Mouse (Mus musculus) left cerebral cortex, adult 2 months (tissue): ENCODE measurements around the gene Tnfsf13. TPM values are rescaled to one million over a fixed set of nuclear protein-coding genes. Genes with fewer than 3 reads are reported as not detected.

Source experiments
- DNase-seq, 2 experiments: peaks; one replicate each; pipeline ENCODE4 v3.0.0; 2021 to 2022; ENCODE audit warnings: low spot score in 2 of 2, mixed read lengths in 1 of 2; ENCODE audit errors: extremely low spot score in 1 of 2
- H3K27ac ChIP-seq: fragments of 200-600 bp; 2 replicates; pipeline ENCODE4 v1.8.1; 2022
- H3K4me3 ChIP-seq: fragments of 200-600 bp; 2 replicates; pipeline ENCODE4 v1.8.1; 2022
- CTCF ChIP-seq: fragments of 200-600 bp; IDR thresholded peaks from 2 replicates; pipeline ENCODE4 v1.8.1; 2022; ENCODE audit warnings: antibody characterized with exemption, mild to moderate bottlenecking, moderate library complexity
- intact Hi-C: fragments of 180-260 bp; cut with DNase I; formaldehyde crosslinking; loops from one replicate; pipeline ENCODE4 v1.15.1; 2025
- total RNA-seq, 2 experiments: library from RNA; stranded (reverse); gene quantifications; 2 replicates each; pipeline ENCODE4 v1.2.3; 2021

Gene Tnfsf13
- total RNA-seq, 2 experiments from 2014 or later, result 3.3 to 3.8 TPM

DNA sequence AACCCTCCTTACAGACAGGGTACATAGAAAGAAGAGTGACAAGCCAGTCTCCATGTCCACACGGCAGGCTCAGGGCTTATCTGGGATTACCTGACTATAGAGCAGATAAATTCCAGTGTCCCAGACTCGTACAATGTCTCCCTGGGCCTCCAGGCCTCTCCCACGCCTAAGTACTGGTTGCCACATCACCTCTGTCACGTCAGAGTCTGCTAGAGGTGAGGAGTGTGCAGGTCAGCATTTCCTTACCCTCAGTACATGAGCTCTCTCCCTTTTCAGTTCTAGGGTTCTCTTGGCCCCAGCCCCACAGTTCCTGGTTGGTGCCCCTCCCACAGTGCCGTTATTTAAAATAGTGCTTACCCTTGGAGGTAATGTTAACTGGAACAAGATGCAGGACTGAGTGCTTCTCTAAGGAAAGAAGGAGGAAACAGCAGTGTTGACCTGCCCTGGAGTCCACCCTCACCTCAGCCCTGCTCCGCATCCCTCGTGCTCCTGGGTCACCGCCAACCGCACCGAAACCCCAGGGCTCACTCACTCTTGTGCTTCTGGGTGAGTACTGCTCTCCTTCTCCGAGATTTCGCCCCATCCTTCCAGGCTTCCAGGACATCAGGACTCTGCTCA is 1.3 kb downstream of the Tnfsf13 start:
- Histone ChIP-seq H3K27ac (no peak overlapping the region), H3K4me3 (no peak overlapping the region)
- intact Hi-C loops, result loop anchor here (5.0 kb wide), 1 partner anchor 153 kb away; the partner anchor contains the start of genes Nlgn2 and Tmem256
- TF ChIP-seq CTCF, result no peak
- no peak for DNase-seq

DNA sequence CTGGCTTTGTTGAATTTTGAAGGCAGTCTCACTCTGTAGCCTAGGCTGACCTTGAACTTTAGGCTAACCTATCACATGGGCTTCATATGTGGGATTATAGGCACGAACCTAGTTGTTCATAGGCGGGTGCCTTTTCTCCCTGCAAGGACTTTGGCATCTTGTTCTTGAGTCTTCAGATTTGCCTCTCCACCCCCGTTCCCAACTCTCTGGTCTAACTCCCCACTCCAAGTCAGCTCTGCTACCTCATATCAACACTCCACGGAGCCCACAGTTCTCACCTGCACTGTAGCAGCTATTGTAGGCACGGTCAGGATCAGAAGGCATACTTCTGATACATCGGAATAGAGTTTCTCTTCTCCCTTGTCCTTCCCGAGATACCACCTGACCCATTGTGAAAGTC is 2.0 kb downstream of the Tnfsf13 start:
- intact Hi-C loops, result loop anchor here (2.0 to 5.0 kb wide), 4 partner anchors 31 to 217 kb away; partner anchors contain the start of genes 2810408A11Rik, Neurl4, Nlgn2 and Tmem256
- no peak overlapping the region; the same call in 1 of the 2 replicates for H3K27ac ChIP-seq

DNA sequence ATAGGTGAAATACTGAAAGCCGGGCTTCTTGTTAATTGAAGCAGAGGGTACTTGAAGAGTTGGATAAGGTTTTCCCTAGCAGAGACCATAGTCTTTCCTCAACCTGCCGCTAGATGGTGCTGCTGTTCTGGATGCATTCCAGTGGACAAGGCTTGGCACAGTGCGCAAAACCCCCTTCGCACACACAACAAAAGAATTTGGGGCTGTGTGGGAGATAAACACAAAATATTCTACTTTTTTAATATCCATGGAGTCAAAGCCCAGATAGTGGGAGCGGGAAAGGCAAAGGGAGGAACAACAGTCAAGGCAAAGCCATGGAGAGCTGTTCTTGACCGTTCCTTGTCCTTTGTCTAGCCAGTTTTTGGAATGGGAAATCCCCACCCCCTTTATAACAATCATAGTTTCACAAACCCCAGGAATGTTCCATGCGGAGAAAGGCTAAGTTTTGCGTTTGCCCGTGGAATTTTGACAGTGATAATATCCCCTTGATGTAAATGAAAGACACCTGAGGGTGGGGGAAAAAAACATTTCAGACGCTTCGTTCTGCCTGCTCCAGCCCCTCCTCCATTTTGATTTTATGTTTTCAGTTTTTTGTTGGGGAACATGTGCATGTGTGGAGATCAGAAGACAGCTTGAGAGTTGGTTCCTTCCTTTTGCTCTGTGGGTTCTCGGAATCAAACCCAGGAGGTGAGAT is 2.6 kb downstream of the Tnfsf13 start:
- Histone ChIP-seq H3K27ac (peak overlapping the region; percentile 4; the same call in 1 of the 2 replicates), H3K4me3 (peak overlapping the region; percentile 91)
- peak; percentile 85 to 88 for DNase-seq
- TF ChIP-seq CTCF, result peak; percentile 95
- intact Hi-C loops, result loop anchor here (1.0 to 5.0 kb wide), 6 partner anchors 32 to 218 kb away; partner anchors contain the start of genes 2810408A11Rik, Neurl4, Nlgn2 and Polr2a

More for the DNA sequence above, 2.0 kb downstream of the Tnfsf13 start:
- no peak overlapping the region for H3K4me3 ChIP-seq
- no peak for TF ChIP-seq CTCF
- DNase-seq, result no peak

DNA sequence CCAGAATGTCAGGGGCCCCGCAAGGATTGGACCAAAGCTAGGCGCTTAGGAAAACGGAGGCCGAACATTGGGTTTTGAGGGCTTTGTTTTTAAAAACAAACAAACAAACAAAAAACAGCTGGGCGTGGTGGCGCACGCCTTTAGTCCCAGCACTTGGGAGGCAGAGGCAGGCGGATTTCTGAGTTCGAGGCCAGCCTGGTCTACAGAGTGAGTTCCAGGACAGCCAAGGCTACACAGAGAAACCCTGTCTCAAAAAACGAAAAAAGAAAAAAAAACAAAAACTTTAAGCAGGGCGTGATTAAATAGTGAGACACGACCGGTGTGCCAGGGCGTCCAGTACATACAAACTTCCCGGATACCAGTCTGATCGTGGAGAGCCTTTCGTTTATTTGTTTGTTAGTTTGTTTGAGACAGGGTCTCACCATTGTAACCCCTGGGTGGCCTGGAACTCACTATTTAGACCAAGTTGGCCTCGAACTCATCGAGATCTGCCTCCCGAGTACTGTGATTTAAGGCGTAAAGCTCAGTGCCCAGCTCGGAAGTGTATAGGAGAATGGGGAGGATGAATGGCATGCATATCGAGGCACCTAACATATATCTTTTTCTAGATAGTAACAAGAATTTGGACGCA is 3.3 kb downstream of the Tnfsf13 start:
- Histone ChIP-seq H3K27ac (peak overlapping the region; percentile 91), H3K4me3 (peak overlapping the region; percentile 91)
- TF ChIP-seq CTCF, result no peak
- DNase-seq, result no peak
- intact Hi-C loops, result loop anchor here (1.0 to 5.0 kb wide), 6 partner anchors 32 to 218 kb away; partner anchors contain the start of genes 2810408A11Rik, Neurl4, Nlgn2 and Polr2a

DNA sequence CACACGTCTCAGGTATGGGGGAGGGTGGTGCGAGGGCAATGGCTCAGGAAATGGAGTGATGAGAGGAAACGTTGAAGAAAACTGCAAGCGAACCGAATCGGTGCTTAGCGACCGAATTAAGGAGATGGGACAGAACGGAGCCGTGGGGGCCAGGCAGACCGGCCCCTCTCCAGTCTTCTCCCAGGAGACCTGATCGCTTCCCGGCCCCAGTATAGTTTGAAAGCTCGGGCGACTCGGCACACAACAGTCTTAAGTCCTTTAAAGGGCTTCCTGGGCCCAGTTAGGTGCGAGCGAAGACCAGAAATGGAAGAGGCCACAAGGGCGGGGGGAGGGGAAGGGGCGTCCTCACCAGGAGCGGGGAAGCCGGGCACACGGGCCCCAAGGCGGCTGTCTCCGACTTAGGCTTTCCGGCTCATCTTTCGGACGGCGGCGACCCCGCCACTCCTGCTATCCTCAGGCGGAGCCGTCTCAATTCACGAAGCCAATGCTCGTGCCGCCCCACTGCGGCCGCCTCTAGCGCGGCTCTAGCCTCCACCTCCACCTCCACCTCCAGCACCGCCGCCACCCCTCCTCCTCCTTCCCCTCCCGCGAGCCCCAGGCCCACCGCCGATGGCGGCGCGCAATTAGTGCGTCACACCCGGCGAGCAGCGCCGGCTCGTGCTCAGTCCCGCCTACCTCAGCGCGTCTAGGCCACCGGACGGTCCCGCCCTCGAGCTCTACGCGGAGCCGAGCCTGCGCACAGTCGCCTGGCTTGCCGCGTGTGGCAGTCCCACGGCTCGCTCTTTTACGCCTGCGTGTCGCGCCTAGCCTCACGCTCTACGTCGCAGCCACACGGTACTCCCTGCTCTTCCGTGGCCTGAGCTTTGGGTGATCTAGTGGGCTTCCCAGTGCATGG is 4.0 kb downstream of the Tnfsf13 start, which contains the start of gene Senp3:
Senp3 (minus strand) TSS at position 771 of the 895 bp plus-strand sequence.
- peak within 1 kb of the TSS; percentile 91 for H3K27ac ChIP-seq
- intact Hi-C loops, result loop anchor here (1.0 to 5.0 kb wide), 7 partner anchors 9 to 219 kb away; partner anchors contain the start of genes 2810408A11Rik, Eif4a1, Neurl4 and Nlgn2
- peak within 1 kb of the TSS; percentile 91 for H3K4me3 ChIP-seq
- TF ChIP-seq CTCF, result no peak
- peak; percentile 98 for DNase-seq

DNA sequence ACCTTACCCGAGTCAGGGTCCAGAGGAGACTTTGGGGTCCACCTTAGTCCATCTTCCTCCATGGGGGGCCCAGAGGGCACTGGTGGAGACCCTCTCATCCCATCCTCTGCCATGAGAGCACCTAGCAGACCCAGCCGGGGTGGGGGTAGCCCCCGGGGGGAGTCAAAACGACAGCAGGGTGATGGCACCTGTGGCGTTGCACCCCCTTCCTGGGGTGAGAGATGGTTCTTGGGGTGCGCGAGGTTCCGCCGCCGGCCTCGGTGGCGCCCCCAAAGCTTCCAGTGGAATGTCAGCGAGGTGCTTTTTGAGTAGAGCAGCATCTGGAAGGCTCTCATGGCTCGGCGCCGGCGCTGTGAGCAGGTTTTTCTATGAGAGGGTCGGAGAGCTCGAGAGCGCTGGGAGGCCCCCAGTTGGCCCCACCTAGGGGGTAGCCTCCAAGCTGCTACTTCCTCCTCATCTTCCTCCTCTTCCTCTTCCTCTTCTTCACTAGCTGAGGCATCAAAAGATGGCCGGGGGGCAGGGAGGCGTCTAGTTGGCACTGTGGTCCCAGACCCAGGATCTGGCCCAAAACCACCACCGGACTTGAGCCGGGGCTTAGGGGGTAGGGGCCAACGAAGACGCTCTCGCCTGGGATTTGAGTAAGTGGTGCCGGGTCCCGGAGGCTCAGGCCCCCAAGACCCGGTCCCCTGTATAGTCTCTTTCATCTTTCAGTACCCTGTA is 5.3 kb downstream of the Tnfsf13 start:
- no peak overlapping the region; the same call in 1 of the 2 replicates for H3K4me3 ChIP-seq
- TF ChIP-seq CTCF, result no peak
- intact Hi-C loops, result loop anchor here (5.0 kb wide), 1 partner anchor 157 kb away; the partner anchor contains the start of genes Nlgn2 and Tmem256

DNA sequence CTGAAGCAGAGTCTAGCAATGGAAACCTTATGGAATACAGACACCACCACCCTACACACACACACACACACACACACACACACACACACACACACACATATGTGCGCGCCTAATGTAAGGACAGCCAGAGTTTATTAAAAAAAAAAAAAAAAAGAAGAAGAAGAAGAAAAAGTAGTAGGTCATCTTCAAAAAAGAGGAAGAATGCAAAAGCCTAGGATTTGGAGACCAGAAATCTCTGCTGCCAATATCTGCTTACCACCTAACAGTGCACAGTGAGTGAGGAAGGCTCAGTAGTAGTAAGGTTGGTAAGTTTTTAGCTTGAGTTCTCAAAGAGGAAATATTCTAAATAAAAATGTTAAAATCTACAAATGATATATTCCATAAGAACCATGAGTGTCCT is 6.4 kb downstream of the Tnfsf13 start:
- intact Hi-C loops, result no loop called here
- no peak for DNase-seq
- TF ChIP-seq CTCF, result no peak
- no peak overlapping the region for H3K4me3 ChIP-seq
- H3K27ac ChIP-seq, result no peak overlapping the region

More for the DNA sequence above, 5.3 kb downstream of the Tnfsf13 start:
- DNase-seq, result no peak
- no peak overlapping the region for H3K27ac ChIP-seq

DNA sequence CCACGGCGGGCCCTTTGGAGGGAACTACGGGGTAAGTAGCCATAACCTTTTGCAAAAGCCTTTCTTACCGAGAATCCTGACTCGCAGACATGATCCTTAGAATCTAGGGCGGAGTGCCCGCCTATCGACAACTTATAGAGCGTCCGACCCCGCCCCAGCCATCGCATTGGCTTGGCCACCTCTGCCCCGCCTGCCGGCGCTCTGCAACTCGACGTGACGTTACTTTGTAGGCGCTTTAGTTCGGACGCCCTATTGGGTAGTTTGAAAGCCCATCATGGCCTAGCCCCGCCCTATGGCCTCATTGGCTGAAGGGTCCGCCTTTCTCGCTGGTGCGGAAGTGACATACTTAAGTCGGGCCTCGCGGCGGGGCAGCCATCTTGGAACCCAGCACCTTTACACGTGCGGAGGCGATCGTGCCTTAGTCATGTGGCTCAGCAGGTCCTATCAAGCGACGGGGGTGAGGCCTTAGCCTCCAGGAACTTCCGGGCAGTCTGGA is 13.3 kb downstream of the Tnfsf13 start, which contains the start of gene Eif4a1:
Eif4a1 (minus strand) TSS at position 213 of the 496 bp plus-strand sequence.
- intact Hi-C loops, result loop anchor here (1.0 kb wide), 1 partner anchor 9 kb away; no protein-coding TSS in a partner anchor
- DNase-seq, result peak; percentile 100
- no peak; the same call in 1 of the 2 replicates for TF ChIP-seq CTCF
- peak within 1 kb of the TSS; percentile 96 for H3K27ac ChIP-seq
- peak within 1 kb of the TSS; percentile 75 for H3K4me3 ChIP-seq

DNA sequence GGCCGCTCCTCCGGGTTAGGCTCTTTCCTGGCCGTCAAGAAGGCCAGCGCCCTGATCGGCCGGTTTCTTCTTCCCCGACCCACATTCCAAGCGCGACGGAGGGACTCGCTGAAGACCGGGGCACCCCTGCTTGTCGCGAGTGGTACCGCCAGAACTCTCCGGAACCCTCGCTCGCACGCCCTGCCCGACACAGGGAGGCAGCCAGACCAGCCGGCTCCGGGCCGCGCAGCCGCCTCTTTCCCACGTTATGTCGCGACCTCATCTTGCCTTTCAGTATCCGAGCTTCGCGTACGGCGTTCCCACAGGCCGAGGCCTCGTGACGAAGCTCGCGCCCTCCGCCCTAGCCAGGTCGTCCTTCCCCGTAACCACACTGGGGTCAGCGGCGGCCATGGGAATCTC is 13.9 kb downstream of the Tnfsf13 start:
- peak overlapping the region; percentile 75 for H3K4me3 ChIP-seq
- DNase-seq, result peak in 1 of 2 experiments; percentile 45
- intact Hi-C loops, result loop anchor here (1.0 kb wide), 2 partner anchors 10 to 87 kb away; partner anchors contain the start of gene Polr2a
- peak overlapping the region; percentile 96 for H3K27ac ChIP-seq
- TF ChIP-seq CTCF, result peak; percentile 7
